Mouse (Mus musculus): ENCODE measurements around the gene E2f4. TPM values are rescaled to one million over a fixed set of nuclear protein-coding genes. Genes with fewer than 3 reads are reported as not detected.

The E2f4 gene
- total and polyA plus RNA-seq, 3 experiments: 97.9 to 313 (median 98.5) TPM

- no peak for TF ChIP-seq KAT2A (conservative IDR thresholded peaks at IDR 0.05; ENCODE audit: low read depth, low read length)
- 0 out of 2 replicates have a peak, but pooled peaks have one; percentile 12 for TF ChIP-seq TBP (IDR thresholded peaks at IDR 0.05; ENCODE audit: low read depth, low read length)
- peak; percentile 41; the same call in 1 of the 2 replicates for TF ChIP-seq SIN3A (IDR thresholded peaks at IDR 0.05; ENCODE audit: low read length)
- no peak for TF ChIP-seq ZKSCAN1 (IDR thresholded peaks at IDR 0.05; ENCODE audit: low read depth, low read length)
- 0 out of 2 replicates have a peak, but pooled peaks have one; percentile 15 for TF ChIP-seq MXI1 (IDR thresholded peaks at IDR 0.05; ENCODE audit: low read depth, low read length)
- TF ChIP-seq POLR2AphosphoS2 (IDR thresholded peaks at IDR 0.05; ENCODE audit: low read length): no peak
- TF ChIP-seq MAZ (IDR thresholded peaks at IDR 0.05; ENCODE audit: low read depth, low read length): peak; percentile 62; the same call in 1 of the 2 replicates
- TF ChIP-seq ETS1 (IDR thresholded peaks at IDR 0.05; ENCODE audit: low read depth, low read length): peak; percentile 49; the same call in 1 of the 2 replicates
- Histone ChIP-seq H3K36me3 (ENCODE audit: control insufficient read depth in 1 of 2, insufficient read depth in 2 of 2, low read length in 2 of 2) (peaks cover 0 to 17% of the 10 kb centered on the region in 2 experiments; a peak in 2 of 4 replicates), H3K4me3 (ENCODE audit: control insufficient read depth in 1 of 2, insufficient read depth in 1 of 2, low read depth in 2 of 2, low read length in 2 of 2) (no peak overlapping the region), H3K9ac (ENCODE audit: control insufficient read depth, low read depth, low read length, poor library complexity, severe bottlenecking) (peak overlapping the region; percentile 12; the same call in 1 of the 2 replicates), H3K79me2 (ENCODE audit: control insufficient read depth, insufficient read depth, low read length, poor library complexity) (peaks cover 15% of the 10 kb centered on the region), H3K27me3 (ENCODE audit: control insufficient read depth in 1 of 2, insufficient read depth in 2 of 2, low read length in 2 of 2) (no peaks in the 10 kb centered on the region), H3K4me1 (ENCODE audit: control insufficient read depth in 1 of 2, insufficient read depth in 2 of 2, low read length in 2 of 2) (peaks cover 7 to 28% of the 10 kb centered on the region in 2 experiments), H3K9me3 (replicated peaks; ENCODE audit: insufficient read depth, low read length) (no peaks in the 10 kb centered on the region), H3K27ac (ENCODE audit: control insufficient read depth, low read depth, low read length) (peak overlapping the region; percentile 43; the same call in 1 of the 2 replicates)
- DNase-seq (ENCODE audit: low read depth, low spot score): peak; percentile 67
Measured at GRCm38 (mm10) chr8:105266775-105267174, 30.7 kb upstream of the E2f4 start.

GRCm38 (mm10) chr8:105268342-105269074 lies 29.0 kb upstream of the E2f4 start:
- Histone ChIP-seq H3K36me3 (ENCODE audit: control insufficient read depth in 1 of 2, insufficient read depth in 2 of 2, low read length in 2 of 2) (peaks cover 0 to 10% of the 10 kb centered on the region in 2 experiments; a peak in 2 of 4 replicates), H3K27me3 (ENCODE audit: control insufficient read depth in 1 of 2, insufficient read depth in 2 of 2, low read length in 2 of 2) (no peaks in the 10 kb centered on the region), H3K79me2 (ENCODE audit: control insufficient read depth, insufficient read depth, low read length, poor library complexity) (peaks cover 10% of the 10 kb centered on the region), H3K4me3 (ENCODE audit: control insufficient read depth in 1 of 2, insufficient read depth in 1 of 2, low read depth in 2 of 2, low read length in 2 of 2) (no peak overlapping the region), H3K9ac (ENCODE audit: control insufficient read depth, low read depth, low read length, poor library complexity, severe bottlenecking) (no peak overlapping the region), H3K4me1 (ENCODE audit: control insufficient read depth in 1 of 2, insufficient read depth in 2 of 2, low read length in 2 of 2) (peaks cover 7 to 17% of the 10 kb centered on the region in 2 experiments), H3K27ac (ENCODE audit: control insufficient read depth, low read depth, low read length) (no peak overlapping the region), H3K9me3 (replicated peaks; ENCODE audit: insufficient read depth, low read length) (no peaks in the 10 kb centered on the region)
- TF ChIP-seq KAT2A (conservative IDR thresholded peaks at IDR 0.05; ENCODE audit: low read depth, low read length) (no peak), HCFC1 (IDR thresholded peaks at IDR 0.05; ENCODE audit: low read depth, low read length) (no peak), EP300 (IDR thresholded peaks at IDR 0.05; ENCODE audit: low read depth in 1 of 2, low read length in 2 of 2) (no peak), POLR2A (IDR thresholded peaks at IDR 0.05; ENCODE audit: control insufficient read depth in 1 of 2, insufficient read depth in 1 of 2, low read depth in 1 of 2, low read length in 2 of 2, poor library complexity in 1 of 2) (no peak), JUND (IDR thresholded peaks at IDR 0.05; ENCODE audit: low read depth, low read length) (no peak), GATA1 (IDR thresholded peaks at IDR 0.05; ENCODE audit: low read depth, low read length) (no peak), GABPA (IDR thresholded peaks at IDR 0.05; ENCODE audit: low read depth, low read length) (no peak), CHD1 (IDR thresholded peaks at IDR 0.05; ENCODE audit: low read depth, low read length) (no peak), ZC3H11A (IDR thresholded peaks at IDR 0.05; ENCODE audit: low read depth, low read length) (no peak), MYB (IDR thresholded peaks at IDR 0.05; ENCODE audit: low read depth, low read length) (no peak), SIN3A (IDR thresholded peaks at IDR 0.05; ENCODE audit: low read length) (no peak), TBP (IDR thresholded peaks at IDR 0.05; ENCODE audit: low read depth, low read length) (no peak)
- no peak for DNase-seq (ENCODE audit: low read depth, low spot score)
